Mouse (Mus musculus): ENCODE results near the gene Ctsll3.

GRCm38 (mm10) chr13:60812768-60813167 is 10.1 kb upstream of the Ctsll3 start:
- TF ChIP-seq POLR2A (IDR thresholded peaks at IDR 0.05; ENCODE audit: insufficient read depth, low read length) (no peak), EP300 (IDR thresholded peaks at IDR 0.05; ENCODE audit: insufficient read depth, low read depth, low read length) (no peak)
